Mouse (Mus musculus) kidney, adult 9 months (tissue): ENCODE results near the gene Irak1.
A peak's percentile ranks its signal among the peaks of the same experiment; 100 is the strongest.

Source experiments
- DNase-seq: peaks from one replicate; pipeline ENCODE4 v3.0.0; 2022

Irak1 gene

GRCm38 (mm10) chrX:74023188-74024049, at the start of gene Irak1:
Gene Irak1 (minus strand): TSS chrX:74023918.
- DNase-seq = peak; percentile 76

- no peak for DNase-seq
These were observed 47.1 kb upstream of the Irak1 start for GRCm38 (mm10) chrX:74070794-74071193.

- DNase-seq = no peak
These were observed 44.2 kb upstream of the Irak1 start for GRCm38 (mm10) chrX:74067891-74068290.

- no peak for DNase-seq
These were observed 21.4 kb upstream of the Irak1 start for GRCm38 (mm10) chrX:74045107-74045506.

- no peak for DNase-seq
These were observed 14.1 kb upstream of the Irak1 start for GRCm38 (mm10) chrX:74037702-74038375.

GRCm38 (mm10) chrX:74030000-74030399, 6.3 kb upstream of the Irak1 start:
- DNase-seq = peak; percentile 71

- DNase-seq = no peak
These were observed 927 bp downstream of the Irak1 start for GRCm38 (mm10) chrX:74022795-74023187.

- DNase-seq = no peak
These were observed 9.1 kb downstream of the Irak1 start for GRCm38 (mm10) chrX:74014597-74014996.

- DNase-seq = no peak
These were observed 15.7 kb downstream of the Irak1 start for GRCm38 (mm10) chrX:74008063-74008462.

- DNase-seq = no peak
These were observed 17.3 kb downstream of the Irak1 start for GRCm38 (mm10) chrX:74006401-74006800.

GRCm38 (mm10) chrX:74003644-74004043, 20.1 kb downstream of the Irak1 start:
- DNase-seq = no peak

- no peak for DNase-seq
These were observed 22.7 kb downstream of the Irak1 start for GRCm38 (mm10) chrX:74001024-74001423.

GRCm38 (mm10) chrX:73998911-73999869, 24.5 kb downstream of the Irak1 start:
- peak; percentile 22 for DNase-seq

- no peak for DNase-seq
These were observed 45.9 kb downstream of the Irak1 start for GRCm38 (mm10) chrX:73977783-73978182.

GRCm38 (mm10) chrX:73976283-73976682, 47.4 kb downstream of the Irak1 start:
- DNase-seq = no peak

- no peak for DNase-seq
These were observed 50.9 kb downstream of the Irak1 start for GRCm38 (mm10) chrX:73972774-73973173.

GRCm38 (mm10) chrX:73970781-73971180, 52.9 kb downstream of the Irak1 start:
- no peak for DNase-seq

GRCm38 (mm10) chrX:73969729-73970128, 54.0 kb downstream of the Irak1 start:
- DNase-seq = no peak

- no peak for DNase-seq
These were observed 54.6 kb downstream of the Irak1 start for GRCm38 (mm10) chrX:73969167-73969566.

GRCm38 (mm10) chrX:73967177-73968075, 56.3 kb downstream of the Irak1 start:
- peak; percentile 94 for DNase-seq

GRCm38 (mm10) chrX:73966248-73967176, 57.2 kb downstream of the Irak1 start, which contains the start of gene Hcfc1:
Gene Hcfc1 (minus strand): TSS chrX:73966357.
- peak; percentile 94 for DNase-seq
